Mouse (Mus musculus) thymus, postnatal 0 days (tissue): ENCODE results near the gene Blcap. TPM values are rescaled to one million over a fixed set of nuclear protein-coding genes. Genes with fewer than 3 reads are reported as not detected.

Source experiments
- DNase-seq: peaks from one replicate; pipeline ENCODE4 v3.0.0-alpha.2; 2015; ENCODE audit warnings: low spot score
- polyA plus RNA-seq: library from polyadenylated mRNA; unstranded; fragments of >200 nt; fragmentation: Nextera tagmentation; extraction: Ambion mirVana; gene quantifications from 2 replicates; pipeline ENCODE4 v1.2.1, GENCODE M21; 2015

Blcap gene
- polyA plus RNA-seq, 1 experiment from 2014 or later, result 27.8 TPM

DNA sequence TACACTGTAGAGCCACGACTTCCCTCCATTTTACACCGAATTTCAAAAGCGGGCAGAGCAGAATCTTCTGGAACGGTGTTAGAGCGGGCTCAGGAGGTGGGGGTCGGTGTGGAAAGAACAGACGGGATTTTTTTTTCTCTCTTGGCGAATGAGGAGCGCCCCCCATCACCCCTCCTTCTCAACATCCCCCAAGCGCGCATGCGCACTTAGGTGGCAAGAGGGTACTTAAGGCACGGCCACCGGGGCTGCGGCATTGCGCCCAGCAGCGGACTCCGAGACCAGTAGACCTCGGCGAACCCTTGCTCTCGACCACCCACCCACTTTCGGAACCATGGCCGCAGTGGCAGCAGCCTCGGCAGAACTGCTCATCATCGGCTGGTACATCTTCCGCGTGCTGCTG, 11.2 kb downstream of the Blcap start, which contains the start of gene Nnat:
Nnat (plus strand) TSS at position 221 of the 400 bp plus-strand sequence.
- no peak for DNase-seq

DNA sequence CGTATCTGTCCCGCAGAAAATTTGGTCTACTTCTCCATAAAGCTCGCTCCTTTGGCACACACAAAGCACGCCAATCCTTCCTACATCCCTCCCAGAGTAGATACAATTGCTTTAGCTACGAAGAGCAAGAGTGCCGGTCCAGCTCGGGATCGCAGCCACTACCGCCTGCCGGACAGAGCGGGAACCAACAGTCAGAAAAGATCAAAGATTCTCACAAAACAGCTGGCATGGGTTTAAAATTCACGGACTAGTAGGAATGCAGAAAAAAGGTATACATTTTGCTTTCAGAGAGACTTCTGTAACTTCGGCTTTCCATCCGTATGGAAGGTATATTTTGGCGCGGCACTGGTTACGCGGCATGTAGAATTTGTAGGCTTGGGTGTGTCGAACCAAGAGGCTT, 11.6 kb downstream of the Blcap start:
- DNase-seq, result no peak

DNA sequence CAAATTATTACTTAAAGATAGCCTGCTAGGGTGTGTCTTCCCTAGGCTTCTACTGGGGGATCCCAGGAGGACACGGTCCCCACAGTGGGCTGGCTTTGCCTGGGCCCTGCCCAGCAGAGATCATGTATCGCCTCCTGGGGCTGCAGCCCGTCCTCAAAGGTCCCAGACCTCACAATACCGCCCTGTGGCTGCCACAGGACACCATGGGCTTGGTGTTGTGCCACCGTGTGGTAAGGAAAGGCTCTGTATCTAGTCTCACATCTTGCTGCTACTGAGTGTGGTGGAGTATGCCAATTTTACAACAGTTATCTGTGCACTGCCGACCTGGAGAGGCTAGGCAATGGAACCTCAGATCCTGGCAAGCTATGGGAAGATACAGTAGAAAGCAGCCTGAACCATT, 12.6 kb downstream of the Blcap start:
- no peak for DNase-seq

DNA sequence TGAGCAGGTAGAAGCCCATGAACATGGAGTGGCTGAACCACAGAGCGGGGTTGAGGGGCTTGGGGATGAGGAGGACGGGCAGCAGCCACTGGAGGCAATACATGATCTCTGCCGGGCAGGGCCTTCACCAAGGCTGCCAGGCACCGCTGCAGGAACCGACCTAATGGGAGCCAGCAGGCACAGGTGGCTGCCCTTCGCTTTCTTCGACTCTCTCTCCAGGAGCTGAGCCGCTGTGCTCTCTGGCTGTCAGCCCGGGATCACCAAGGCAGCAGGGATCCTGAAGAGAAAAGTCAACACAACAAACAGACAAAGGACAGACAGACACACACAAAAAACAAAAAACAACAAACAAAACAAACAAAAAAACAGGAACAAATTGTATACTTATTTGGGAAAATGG, 13.0 kb downstream of the Blcap start:
- no peak for DNase-seq

DNA sequence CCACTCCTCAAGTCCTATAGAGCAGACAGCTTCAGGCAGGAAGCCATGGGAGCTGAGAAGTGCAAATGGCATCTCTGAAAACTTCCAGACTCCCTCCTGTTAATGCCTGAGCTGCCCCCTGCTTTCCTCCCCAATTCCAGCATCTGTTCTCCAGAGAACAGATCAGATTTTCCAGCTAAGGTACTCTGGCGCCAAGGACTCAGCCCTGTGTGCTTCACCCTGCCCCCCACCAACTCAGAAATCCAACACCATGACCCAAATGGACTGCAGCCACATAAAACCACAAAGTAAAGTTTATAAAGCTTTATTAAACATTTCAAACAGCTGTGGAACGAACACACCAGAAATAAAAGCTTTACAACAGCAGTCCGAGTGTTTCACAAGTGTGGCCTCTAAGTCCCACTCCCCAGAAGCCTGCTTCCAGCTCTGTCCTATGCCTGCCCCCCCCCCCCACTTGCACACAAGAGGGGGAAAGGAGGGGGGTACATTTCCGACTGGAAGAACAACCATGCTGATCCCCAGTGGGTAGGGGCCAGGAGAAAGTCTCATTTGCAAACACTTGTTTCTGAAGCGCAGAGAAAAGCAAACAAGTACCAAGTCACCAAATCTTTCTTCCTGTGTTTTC, 14.9 kb downstream of the Blcap start:
- DNase-seq, result no peak

DNA sequence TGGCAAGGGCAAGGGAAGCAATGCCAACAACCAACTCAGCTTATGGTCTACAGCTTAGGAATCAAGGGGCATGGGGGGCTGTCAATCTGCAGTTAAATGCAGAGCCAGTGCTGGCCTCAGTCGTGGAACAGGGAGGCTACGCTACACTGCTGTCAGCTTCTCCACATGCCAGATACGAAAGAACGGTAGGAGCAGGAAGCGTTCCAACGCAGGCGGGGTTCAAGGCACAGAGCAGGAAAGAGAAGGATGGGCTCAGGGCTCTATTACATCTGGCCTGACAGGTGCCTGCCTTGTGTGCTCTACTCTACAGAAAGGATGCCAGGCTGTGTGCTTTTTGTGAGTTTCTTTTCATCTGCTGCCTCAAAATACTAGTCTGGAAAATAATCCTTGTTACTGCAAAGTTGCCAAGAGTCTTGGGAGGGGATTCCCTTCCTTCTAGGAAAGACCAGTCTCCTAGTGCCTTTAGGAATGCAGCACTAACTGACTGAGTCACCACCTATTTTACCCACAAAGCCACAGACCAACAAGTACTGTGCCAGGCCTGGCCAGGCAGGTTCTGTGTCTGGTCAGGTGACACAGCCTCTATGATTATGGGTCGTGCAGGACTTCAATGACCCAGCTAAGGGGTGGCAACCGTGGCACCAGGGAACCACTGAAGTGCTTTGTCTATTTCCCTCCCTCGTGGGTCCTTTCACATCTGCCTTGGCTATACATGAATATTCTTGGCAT, 18.8 kb downstream of the Blcap start:
- no peak for DNase-seq

DNA sequence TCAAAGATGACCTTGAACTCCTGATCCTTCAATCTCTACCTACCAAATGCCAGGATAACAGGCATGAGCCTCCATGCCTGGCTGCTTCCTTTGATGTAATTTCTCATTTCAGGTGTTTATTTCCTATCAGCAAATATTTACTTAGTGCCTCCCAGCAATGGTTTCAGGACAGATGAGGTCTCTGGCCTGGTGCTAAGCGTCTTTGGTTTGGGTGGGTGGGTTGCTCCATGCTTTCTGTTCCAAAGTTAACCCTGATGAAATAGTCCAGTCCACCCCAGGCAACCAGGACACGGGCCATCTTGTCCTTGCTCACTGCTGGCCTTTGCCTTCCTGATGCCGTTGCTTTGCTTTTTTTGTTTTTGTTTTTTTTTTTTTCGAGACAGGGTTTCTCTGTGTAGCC, 20.8 kb downstream of the Blcap start:
- DNase-seq, result no peak

DNA sequence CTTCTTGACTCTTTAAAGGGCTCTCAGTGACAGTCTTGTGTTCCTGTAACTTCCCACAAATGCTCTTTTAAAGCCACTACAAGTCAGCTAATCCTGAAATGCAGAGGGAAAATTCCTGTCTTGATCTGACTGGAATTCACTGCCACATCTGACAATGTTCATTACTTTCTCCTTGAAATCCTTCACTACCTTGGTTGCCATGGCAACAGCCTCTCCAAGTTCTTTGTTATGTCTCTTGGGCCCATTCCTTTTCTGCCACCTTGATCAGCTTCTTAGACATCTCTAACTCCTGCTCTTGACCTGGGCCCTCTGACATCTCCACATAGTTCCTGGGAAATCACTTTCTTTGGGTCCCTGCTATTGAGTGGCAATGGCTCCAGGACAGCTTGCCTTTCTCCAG, 24.4 kb downstream of the Blcap start:
- DNase-seq, result no peak

DNA sequence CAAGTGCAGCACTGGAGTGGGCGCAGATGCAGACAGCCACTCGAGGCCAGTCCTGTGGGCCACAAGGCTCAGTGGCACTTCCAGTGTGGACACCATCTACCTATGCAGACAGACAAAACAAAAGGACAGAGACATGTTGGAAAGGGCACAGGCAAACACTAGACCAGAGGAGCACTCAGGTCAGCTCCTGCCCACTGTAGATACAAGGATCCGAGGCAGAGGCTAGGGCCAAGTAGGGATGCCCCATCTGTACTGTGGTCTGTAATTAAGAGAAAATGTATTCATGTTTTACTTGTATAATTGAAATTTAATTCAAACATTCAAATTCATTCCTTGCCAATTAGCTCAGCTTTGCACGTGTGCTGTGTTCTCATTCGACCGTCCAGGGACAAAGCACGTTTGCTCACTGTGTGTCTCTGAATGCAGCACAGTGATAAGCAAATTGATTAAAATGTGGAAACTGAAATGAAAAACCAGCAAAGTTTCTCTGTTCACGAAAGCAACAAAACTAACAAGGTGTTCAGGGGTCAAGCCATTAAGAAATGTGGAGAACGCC, 26.7 kb downstream of the Blcap start:
- no peak for DNase-seq

DNA sequence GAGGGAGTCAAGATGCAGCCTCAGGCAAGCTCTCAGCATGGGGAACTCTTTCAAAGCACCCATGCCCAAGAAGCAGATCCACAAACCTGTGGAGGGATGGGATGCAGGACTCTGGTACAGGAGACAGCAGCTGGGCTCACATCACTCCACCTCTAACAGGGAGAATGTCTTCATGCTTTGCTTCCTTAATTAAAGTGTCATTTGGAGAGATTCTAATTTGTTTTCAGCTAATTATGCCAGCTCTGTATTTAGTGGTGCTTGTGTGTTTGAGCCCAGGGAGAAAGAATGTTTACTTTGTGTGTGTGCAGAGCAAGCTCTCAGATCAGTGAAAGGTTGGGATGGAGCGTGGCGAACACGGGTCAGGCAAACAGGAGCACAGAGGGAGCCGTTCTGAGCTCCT, 28.7 kb downstream of the Blcap start:
- DNase-seq, result no peak

DNA sequence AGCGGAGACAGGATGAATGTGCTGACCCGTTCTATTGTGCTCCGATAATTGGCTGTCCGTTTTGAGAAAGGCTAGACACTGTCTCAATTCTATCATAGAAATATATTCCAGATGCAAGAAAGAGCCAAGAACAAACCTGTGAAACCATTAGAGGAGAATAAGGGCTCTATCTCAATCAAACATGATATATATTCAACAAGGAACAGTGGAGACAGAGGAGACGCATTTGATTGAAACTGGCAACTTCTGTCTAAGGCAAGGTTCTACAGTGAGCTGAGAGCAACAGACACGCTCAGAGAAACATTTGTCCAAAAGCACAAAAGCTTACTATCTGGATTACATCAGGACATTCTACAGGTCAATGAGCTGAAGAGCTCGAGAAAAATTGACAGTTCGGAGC, 29.4 kb downstream of the Blcap start:
- no peak for DNase-seq

DNA sequence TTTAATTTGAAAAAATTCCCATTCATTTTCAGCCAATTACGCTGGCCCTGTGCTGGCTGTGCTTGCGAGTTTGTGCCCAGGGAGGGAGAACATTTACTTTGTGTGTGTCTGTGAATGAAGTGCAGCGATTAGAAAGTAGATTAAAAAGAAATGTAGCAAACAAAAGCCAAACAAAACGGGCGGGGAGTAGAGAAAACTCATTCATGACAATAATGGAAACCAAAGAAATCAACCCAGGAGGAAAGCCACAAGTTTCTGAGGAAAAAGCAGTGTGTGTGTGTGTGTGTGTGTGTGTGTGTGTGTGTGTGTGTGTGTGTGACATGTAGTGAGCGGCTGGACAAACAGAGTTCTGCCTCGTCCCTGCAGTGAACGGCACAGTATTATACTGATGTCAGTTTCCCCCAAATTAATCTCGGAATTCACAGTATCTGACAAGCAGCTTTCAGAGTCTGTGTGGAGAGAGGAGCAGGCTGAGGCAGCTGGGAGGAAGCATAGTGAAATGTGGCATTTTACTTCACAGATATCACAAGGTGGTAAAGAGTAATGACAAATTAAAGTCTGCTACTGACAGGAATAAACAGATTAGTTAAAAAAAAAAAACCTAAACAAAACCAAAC, 30.0 kb downstream of the Blcap start:
- DNase-seq, result no peak

DNA sequence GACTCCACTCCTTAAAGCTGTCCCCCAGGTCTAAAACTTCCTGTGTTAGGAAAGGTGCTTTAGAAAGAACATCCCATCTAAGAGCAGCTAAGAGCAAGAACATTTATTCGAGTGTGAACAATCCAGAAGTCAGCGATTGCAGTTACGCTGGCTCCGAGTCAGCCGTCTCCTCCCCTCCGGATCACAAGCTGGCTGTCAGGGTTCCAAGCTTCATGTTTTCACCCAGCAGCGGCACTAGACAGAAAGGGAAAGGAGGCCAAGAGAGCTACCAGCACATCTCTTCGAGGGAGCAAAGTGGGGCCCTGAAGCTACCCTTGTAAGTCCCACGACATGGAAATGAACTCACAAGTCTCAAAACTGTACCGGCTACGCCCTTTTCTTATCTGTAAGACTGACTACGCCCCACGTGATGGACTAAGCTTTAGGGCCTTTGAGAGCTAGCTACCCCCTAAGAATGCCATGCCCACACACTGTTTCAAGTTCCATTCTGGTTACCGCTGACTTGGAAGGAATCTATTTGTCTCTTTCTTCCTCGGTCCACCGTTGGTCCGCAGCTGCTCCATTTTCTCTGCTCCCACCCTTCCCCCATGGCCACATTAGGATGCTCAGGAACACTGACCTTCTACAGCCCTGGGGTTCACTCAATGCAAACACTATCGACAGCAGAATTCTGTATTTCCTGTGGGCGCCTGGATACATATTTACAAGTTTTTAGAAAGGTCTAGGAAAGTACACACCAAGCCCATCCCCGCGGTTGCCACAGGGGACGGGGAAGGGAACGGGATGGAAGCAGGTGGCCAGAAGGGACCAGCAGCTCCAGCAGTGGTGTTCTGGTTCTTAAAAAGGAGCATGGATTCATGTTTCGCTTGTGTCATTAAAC, 30.8 kb downstream of the Blcap start:
- no peak for DNase-seq

DNA sequence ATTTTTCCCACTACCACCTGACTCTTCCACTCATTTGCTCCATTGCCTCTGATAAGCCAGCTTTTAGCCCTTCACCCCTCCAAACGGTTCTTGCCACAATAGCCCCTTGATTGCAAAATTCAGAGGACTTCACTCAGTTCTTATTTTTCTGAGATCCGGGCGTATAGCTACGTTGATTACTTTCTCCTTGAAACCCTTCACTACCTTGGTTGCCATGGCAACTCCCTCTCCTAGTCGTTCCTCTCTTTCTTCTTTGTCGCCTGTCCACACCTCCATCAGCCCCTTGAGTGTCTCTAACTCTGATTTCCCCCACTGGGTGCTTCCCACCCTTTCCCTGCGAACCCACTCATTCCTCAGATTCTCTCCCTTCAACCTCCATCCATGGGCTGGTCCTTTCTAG, 34.0 kb downstream of the Blcap start:
- no peak for DNase-seq

DNA sequence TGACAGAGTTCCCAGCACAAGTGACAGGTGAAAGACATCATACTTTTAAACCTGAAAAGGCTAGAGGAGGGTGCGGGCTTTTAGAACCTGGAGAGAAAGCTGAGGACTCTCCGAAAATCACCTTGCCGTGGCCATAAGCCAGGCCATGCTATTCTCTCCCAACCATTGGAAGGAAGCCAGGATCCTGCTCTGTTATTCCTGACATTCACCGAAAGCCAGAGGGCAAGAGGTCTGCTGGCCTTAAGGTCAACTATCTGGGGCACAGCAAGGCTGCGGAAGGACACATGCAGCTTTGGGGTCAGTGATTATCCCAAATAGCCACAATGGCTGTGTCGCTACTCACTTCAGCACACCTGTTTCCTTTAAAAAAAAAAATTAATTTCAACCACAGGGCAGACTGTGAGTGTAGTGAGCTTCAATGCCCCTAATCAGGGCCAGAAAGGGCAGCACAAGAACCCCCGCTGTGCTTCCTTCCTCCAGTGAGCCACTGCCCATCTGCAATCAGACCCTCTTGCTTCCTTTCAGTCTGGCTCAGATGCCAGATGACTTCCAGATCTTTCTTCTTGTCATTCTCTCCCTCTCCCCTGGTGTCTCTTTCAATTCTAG, 34.5 kb downstream of the Blcap start:
- no peak for DNase-seq

DNA sequence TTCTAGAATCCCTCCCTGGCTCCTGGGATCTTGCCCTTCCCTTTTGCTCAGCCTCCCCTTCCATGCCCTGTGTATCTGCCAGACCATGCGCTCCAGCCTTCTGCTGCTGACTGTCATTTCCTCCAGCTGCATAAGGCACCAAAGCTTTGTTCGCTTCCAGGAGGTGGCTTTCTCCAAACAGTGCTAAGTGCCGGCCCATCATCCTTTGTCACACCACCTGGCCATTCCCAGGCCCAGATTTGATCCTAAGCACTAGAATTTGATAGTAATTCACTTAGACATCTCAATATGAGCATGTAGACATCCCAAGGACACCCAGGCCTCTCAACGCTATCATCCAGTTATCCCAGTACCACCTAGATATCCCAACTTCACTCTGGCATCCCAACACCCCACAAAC, 36.9 kb downstream of the Blcap start:
- DNase-seq, result no peak

DNA sequence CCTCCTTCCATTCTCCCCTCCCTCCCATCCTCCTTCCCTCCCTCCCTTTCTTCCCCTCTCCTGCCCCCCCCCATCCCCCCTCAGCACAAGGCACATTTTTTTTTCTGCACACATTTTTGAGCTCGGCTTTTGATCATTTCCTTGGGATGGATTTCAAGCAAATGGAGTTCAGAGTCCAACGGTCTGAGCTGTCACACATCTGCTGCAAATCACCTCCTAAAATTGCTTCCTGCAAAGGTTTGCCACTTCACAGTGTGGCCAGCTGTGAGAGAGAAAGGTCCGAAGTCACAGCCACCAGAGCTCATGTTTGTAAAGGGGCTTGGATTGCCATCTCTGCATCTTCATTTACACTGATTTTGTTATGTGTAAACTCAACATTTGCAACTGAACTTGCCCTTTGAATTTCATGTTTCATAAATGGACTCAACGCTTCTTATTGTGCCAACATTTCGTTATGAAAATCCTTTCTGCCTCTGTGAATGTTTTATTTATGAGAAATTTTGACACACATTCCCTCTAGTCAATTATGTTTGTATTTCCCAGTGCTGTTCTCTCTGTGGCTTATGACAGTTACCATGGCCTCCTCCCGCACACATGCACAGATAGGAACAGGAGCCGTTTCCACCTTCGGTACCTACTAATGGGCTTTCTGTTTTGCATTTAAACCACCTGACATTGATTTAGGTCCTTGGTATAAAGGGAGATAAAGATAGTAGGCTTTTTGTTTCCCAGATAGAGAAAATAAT, 39.2 kb downstream of the Blcap start:
- no peak for DNase-seq

DNA sequence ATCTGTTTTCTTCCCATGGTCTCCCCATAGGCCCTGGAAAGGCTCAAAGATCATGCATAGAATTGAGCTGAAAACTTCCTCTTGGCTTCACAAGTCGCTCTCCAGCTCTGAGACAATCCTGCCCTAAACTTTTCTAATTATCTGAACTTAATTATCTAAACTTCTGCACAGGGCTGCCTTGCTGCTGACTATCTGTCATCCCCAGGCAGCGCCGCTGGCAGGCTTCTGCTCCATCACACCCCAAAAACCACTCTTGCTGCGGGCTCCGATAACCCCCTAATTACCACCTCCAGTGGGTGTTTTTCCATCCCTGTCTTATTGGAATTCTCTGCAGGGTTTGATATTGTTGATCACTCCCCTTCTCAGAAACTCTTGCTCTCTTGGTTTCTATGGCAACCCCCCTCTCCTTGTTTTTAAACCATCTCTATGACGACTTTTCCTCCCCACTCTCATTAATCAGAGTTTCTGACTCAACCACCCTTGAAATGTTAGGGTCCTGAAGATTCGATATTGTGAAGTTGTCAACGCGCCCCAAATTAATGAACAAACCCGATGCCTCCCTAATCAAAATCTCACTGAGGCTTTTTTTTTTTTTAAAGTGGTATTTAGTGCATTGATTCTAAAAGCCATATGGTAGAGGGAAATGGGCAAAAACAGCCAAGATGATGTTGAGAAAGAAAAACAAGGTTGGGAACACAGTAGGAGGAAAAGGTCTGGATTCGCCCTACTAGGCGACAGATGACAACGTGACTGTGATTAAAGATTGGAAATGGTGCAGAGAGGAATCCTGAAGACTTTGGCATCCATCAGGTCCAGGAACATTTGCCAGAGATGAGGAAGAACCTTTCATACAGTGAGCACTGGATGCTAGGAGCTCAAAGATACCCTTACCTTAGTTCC, 40.8 kb downstream of the Blcap start:
- DNase-seq, result no peak

DNA sequence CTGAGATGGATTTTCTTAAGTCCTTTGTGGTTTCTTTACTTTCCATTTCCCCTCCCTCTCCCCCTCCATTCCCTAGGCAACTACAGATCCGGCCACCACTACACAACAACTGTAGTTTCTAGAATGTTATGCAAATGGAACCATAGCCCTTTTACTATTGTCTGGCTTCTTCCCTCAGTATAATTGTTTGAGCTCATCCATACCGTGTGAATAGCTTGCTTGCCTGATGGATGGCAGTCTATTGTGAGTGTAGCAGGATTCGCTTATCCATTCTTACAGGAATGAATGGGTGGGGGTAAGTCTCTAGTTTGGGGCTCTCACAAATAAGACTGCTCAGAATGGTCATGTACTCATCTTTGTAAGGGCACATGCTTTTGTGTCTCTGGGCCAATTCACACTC, 48.5 kb downstream of the Blcap start:
- no peak for DNase-seq
